Mouse (Mus musculus) midbrain, embryonic 15.5 days (tissue): ENCODE results near the gene Sv2b. TPM values are rescaled to one million over a fixed set of nuclear protein-coding genes. Genes with fewer than 3 reads are reported as not detected.

ENCODE experiments used
- ATAC-seq: fragments of 200-750 bp; cut with Nextera tagmentation; replicated peaks from 2 replicates; pipeline ENCODE4 v1.8.0; 2017; ENCODE audit warnings: moderate TSS enrichment
- H3K27ac ChIP-seq: fragments of 300-500 bp; sonication (generic); 2 replicates; pipeline ENCODE4 v1.5.1; 2015; ENCODE audit warnings: mild to moderate bottlenecking, inconsistent platforms
- H3K27me3 ChIP-seq: fragments of 300-500 bp; sonication (generic); replicated peaks from 2 replicates; pipeline ENCODE4 v1.6.1; 2015; ENCODE audit warnings: inconsistent platforms
- H3K36me3 ChIP-seq: fragments of 300-500 bp; sonication (generic); replicated peaks from 2 replicates; pipeline ENCODE4 v1.6.1; 2015; ENCODE audit warnings: inconsistent platforms
- H3K4me1 ChIP-seq: fragments of 300-500 bp; sonication (generic); 2 replicates; pipeline ENCODE4 v1.6.1; 2015; ENCODE audit warnings: inconsistent platforms
- H3K4me2 ChIP-seq: fragments of 300-500 bp; sonication (generic); 2 replicates; pipeline ENCODE4 v1.6.1; 2015; ENCODE audit warnings: inconsistent platforms, mild to moderate bottlenecking, moderate library complexity
- H3K4me3 ChIP-seq: fragments of 300-500 bp; sonication (generic); 2 replicates; pipeline ENCODE4 v1.5.1; 2015; ENCODE audit warnings: mild to moderate bottlenecking, inconsistent platforms
- H3K9ac ChIP-seq: fragments of 300-500 bp; sonication (generic); 2 replicates; pipeline ENCODE4 v1.6.1; 2015; ENCODE audit warnings: mild to moderate bottlenecking, inconsistent platforms
- H3K9me3 ChIP-seq: fragments of 300-500 bp; sonication (generic); 2 replicates; pipeline ENCODE4 v1.6.1; 2016; ENCODE audit warnings: inconsistent platforms
- WGBS: fragments of 180-500 bp; shearing (Covaris S2); methylation state at CpG from one replicate; pipeline ENCODE4 v1.1.7; 2015; ENCODE audit warnings: mixed read lengths; 5-methylcytosine and 5-hydroxymethylcytosine counted together
- polyA plus RNA-seq: library from polyadenylated mRNA; unstranded; fragments of >200 nt; fragmentation: Nextera tagmentation; extraction: Ambion mirVana; gene quantifications from 2 replicates; pipeline ENCODE4 v1.2.1, GENCODE M21; 2015

The Sv2b gene
- polyA plus RNA-seq, 1 experiment from 2014 or later: 7.1 TPM

DNA sequence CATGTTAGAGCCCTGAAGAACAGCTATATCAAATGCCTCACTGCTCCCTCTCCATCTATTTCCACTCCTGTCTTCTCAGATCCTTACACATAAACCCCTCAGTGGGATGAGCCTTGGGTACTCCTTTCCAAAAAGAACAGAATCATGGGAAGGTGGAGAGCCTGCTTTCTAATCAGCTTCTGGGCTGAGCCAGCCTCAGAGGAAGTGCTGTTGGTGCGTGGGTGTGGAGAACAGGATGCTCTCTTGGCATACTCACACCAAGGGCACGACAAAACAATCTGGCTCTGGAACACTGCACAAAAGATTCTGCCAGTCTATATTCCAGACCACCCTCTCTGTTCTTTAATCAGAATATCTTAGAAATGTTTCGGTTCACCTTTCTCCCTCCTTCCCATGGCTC is 26.1 kb downstream of the Sv2b start:
- Histone ChIP-seq H3K27me3 (no peaks in the 10 kb centered on the region), H3K36me3 (no peaks in the 10 kb centered on the region), H3K27ac (no peak overlapping the region), H3K4me3 (no peak overlapping the region), H3K4me2 (no peak overlapping the region), H3K9ac (no peak overlapping the region), H3K4me1 (peaks cover 4% of the 10 kb centered on the region; the same call in 1 of the 2 replicates), H3K9me3 (no peaks in the 10 kb centered on the region)
- WGBS: 89% methylated on average over 3 of the region's 3 CpGs
- ATAC-seq: no peak

DNA sequence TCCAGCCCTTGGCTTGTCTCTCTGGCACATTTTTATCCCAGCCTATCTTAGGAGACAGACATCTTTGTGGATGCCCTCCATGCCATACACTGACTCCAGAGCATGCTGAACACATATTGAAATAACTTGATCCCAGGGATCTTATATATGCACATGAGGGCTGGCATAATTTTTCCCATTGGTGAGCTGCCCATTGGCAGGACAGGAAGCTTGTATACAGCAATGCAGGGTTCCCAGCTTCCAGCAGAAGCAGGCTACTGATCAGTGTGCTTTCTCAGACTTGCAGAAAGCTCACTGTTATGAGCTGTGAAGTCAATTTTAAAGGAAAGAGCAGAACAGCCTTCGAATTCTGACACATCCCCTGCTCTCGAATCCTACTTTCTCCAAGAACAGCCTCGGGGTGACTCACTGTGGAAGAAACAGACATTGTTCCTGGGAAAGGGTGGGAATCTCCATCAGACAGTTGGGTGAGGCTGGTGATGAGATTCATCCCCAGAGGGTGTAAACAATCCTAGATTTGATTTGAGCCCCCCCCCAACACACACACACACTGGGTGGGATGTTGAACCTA is 26.9 kb downstream of the Sv2b start:
- H3K36me3 ChIP-seq: no peaks in the 10 kb centered on the region
- H3K9me3 ChIP-seq: no peaks in the 10 kb centered on the region
- H3K4me1 ChIP-seq: peaks cover 4% of the 10 kb centered on the region; the same call in 1 of the 2 replicates
- no peak for ATAC-seq
- H3K4me2 ChIP-seq: no peak overlapping the region
- H3K9ac ChIP-seq: no peak overlapping the region
- no peak overlapping the region for H3K4me3 ChIP-seq
- 86% methylated on average over 3 of the region's 3 CpGs for WGBS
- no peak overlapping the region for H3K27ac ChIP-seq
- no peaks in the 10 kb centered on the region for H3K27me3 ChIP-seq

DNA sequence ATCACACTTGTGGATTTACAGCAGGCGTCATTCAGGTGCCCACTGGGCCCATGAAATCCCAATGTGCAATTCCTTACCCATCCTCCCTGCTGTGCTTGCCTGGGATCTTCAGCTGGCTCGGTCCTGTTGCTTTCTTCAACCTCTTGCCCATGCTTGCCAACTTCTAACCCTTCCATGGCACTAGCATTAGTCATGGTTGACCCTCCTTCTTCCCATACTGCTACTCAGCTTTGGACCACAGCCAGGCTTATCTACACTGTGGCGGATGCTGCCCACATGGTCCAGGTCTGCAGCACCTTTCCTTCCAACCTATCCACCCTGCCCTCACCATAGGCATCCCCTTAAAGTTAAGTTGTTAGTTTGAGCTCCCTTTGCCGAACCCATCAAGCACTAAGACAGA is 28.0 kb downstream of the Sv2b start:
- H3K4me2 ChIP-seq: no peak overlapping the region
- 86% methylated on average over 4 of the region's 4 CpGs for WGBS

GRCm38 (mm10) chr7:75277847-75278246 is 31.2 kb downstream of the Sv2b start:
- H3K4me2 ChIP-seq: no peak overlapping the region
- H3K9ac ChIP-seq: no peak overlapping the region
- ATAC-seq: no peak
- no peaks in the 10 kb centered on the region for H3K36me3 ChIP-seq
- no peaks in the 10 kb centered on the region for H3K9me3 ChIP-seq
- no peak overlapping the region for H3K27ac ChIP-seq
- H3K4me1 ChIP-seq: peaks cover 4% of the 10 kb centered on the region; the same call in 1 of the 2 replicates
- H3K4me3 ChIP-seq: no peak overlapping the region
- no peaks in the 10 kb centered on the region for H3K27me3 ChIP-seq
- WGBS: 10% methylated on average over 3 of the region's 3 CpGs

More for the DNA sequence above, 28.0 kb downstream of the Sv2b start:
- peaks cover 4% of the 10 kb centered on the region; the same call in 1 of the 2 replicates for H3K4me1 ChIP-seq
- H3K9me3 ChIP-seq: no peaks in the 10 kb centered on the region
- no peak overlapping the region for H3K4me3 ChIP-seq
- no peak overlapping the region for H3K9ac ChIP-seq
- H3K27me3 ChIP-seq: no peaks in the 10 kb centered on the region
- H3K36me3 ChIP-seq: no peaks in the 10 kb centered on the region
- H3K27ac ChIP-seq: no peak overlapping the region
- ATAC-seq: no peak

DNA sequence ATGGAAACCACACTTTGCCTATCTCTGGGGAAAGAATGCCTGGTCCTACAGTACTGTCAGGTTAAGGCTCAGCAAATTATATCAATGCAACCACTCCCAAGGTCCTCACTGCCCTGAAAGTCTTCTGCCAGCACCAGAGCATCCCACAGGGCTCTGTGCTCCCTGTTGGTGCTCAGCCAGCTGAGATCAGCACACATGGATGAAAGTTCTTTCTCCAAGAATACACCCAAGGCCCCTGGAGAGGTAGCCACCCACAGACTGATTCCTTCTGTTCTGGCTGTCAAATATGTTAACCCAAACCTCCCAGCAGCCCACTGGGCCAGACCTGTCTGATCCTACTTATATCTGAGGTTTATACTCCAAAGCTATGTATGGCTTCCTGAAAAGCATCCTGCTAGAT is 32.3 kb downstream of the Sv2b start:
- Histone ChIP-seq H3K27ac (no peak overlapping the region), H3K27me3 (no peaks in the 10 kb centered on the region), H3K4me1 (peaks cover 4% of the 10 kb centered on the region; the same call in 1 of the 2 replicates), H3K4me2 (no peak overlapping the region), H3K9ac (no peak overlapping the region), H3K9me3 (no peaks in the 10 kb centered on the region), H3K4me3 (no peak overlapping the region), H3K36me3 (no peaks in the 10 kb centered on the region)
- ATAC-seq: no peak

DNA sequence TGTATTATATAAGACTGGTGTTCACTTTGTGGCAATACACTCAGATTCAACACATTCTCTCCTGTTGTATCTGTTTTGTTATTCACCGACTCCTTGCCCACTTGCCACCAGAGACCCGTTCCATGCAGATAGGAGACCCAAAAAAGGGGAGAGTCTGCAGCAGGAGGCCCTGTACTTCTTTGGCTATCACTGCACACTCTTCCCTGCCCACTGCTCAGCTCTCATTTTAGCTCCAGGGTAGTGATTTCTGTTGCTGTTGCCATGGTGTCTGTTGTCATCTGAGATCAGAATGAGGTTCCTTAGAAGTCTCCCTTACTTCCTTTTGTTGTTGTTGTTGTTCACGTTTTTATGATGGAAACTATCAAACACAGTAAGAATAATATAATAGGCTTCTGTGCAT is 34.5 kb downstream of the Sv2b start:
- Histone ChIP-seq H3K27ac (no peak overlapping the region), H3K27me3 (no peaks in the 10 kb centered on the region), H3K9me3 (no peaks in the 10 kb centered on the region), H3K4me1 (peaks cover under 1% of the 10 kb centered on the region; the same call in 1 of the 2 replicates), H3K9ac (no peak overlapping the region), H3K4me3 (no peak overlapping the region), H3K36me3 (no peaks in the 10 kb centered on the region), H3K4me2 (no peak overlapping the region)
- WGBS: 46% methylated on average over 3 of the region's 3 CpGs
- no peak for ATAC-seq

GRCm38 (mm10) chr7:75273633-75274032 is 35.4 kb downstream of the Sv2b start:
- H3K9me3 ChIP-seq: no peaks in the 10 kb centered on the region
- H3K4me3 ChIP-seq: no peak overlapping the region
- no peaks in the 10 kb centered on the region for H3K27me3 ChIP-seq
- WGBS: 60% methylated on average over 2 of the region's 2 CpGs
- H3K36me3 ChIP-seq: no peaks in the 10 kb centered on the region
- ATAC-seq: no peak
- H3K9ac ChIP-seq: no peak overlapping the region
- no peak overlapping the region for H3K27ac ChIP-seq
- H3K4me2 ChIP-seq: no peak overlapping the region
- H3K4me1 ChIP-seq: no peaks in the 10 kb centered on the region; the same call in 1 of the 2 replicates

DNA sequence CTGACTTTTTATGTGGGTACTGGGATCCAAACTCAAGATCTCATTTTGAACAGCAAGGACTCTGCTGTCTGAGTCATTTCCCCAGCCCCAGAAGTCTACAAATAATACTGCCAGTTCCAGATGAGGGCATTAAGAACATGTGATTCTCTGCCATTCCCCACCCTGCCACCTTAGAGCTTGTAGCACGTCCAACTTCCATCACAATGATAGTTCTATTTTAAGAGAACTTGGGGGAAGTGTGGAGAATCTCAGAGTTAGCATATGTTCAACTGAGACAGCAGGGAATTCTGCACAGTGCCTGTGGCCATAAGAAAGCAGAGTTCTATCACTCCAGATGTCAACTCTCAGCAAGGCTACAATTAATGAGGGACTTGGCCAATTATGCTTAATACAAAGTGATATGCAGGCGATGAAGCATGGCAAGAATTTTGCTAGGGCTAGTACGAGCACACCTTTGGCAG is 37.1 kb downstream of the Sv2b start:
- Histone ChIP-seq H3K36me3 (no peaks in the 10 kb centered on the region), H3K9me3 (no peaks in the 10 kb centered on the region), H3K4me3 (no peak overlapping the region), H3K27me3 (no peaks in the 10 kb centered on the region), H3K4me2 (no peak overlapping the region), H3K4me1 (no peaks in the 10 kb centered on the region; the same call in 1 of the 2 replicates), H3K27ac (no peak overlapping the region), H3K9ac (no peak overlapping the region)
- ATAC-seq: no peak
- 54% methylated on average over 3 of the region's 3 CpGs for WGBS

- no peak overlapping the region for H3K9ac ChIP-seq
- no peaks in the 10 kb centered on the region for H3K9me3 ChIP-seq
- H3K4me2 ChIP-seq: no peak overlapping the region
- H3K36me3 ChIP-seq: no peaks in the 10 kb centered on the region
- H3K27me3 ChIP-seq: no peaks in the 10 kb centered on the region
- no peak overlapping the region for H3K4me3 ChIP-seq
- no peak for ATAC-seq
- no peak overlapping the region for H3K27ac ChIP-seq
- WGBS: 81% methylated on average over 3 of the region's 3 CpGs
- H3K4me1 ChIP-seq: no peaks in the 10 kb centered on the region
Measured at GRCm38 (mm10) chr7:75271306-75271705, 37.8 kb downstream of the Sv2b start.

DNA sequence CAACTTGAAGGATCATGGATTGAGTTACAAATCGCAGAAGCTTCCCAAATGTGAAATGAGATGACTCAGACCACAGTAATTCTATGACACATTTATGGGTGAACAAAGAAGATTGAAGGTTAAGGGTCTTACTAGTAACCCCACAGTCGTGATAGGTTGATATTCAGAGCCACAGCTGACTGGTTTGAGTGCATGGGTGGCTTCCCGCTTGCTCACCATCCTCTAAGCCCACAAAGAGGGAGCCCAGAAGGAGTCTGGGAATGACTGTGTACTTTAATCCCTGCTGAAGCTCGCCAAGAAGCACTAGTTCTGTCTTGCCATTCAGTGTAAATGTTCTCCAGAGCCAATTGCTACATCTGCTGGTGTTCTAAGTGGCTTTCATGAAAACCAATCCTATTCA is 41.8 kb downstream of the Sv2b start:
- H3K9me3 ChIP-seq: no peaks in the 10 kb centered on the region
- 67% methylated on average over 4 of the region's 4 CpGs for WGBS

GRCm38 (mm10) chr7:75265241-75265640 is 43.8 kb downstream of the Sv2b start:
- Histone ChIP-seq H3K9me3 (no peaks in the 10 kb centered on the region), H3K27ac (no peak overlapping the region), H3K9ac (no peak overlapping the region), H3K4me1 (no peaks in the 10 kb centered on the region), H3K36me3 (no peaks in the 10 kb centered on the region), H3K4me2 (no peak overlapping the region), H3K4me3 (no peak overlapping the region), H3K27me3 (no peaks in the 10 kb centered on the region)
- WGBS: 65% methylated on average over 4 of the region's 4 CpGs
- 0 out of 2 replicates have a peak, but pooled peaks have one; percentile 52 for ATAC-seq

More for the DNA sequence above, 41.8 kb downstream of the Sv2b start:
- no peaks in the 10 kb centered on the region for H3K36me3 ChIP-seq
- no peaks in the 10 kb centered on the region for H3K4me1 ChIP-seq
- ATAC-seq: no peak
- H3K27ac ChIP-seq: no peak overlapping the region
- no peaks in the 10 kb centered on the region for H3K27me3 ChIP-seq
- H3K4me3 ChIP-seq: no peak overlapping the region
- no peak overlapping the region for H3K4me2 ChIP-seq
- no peak overlapping the region for H3K9ac ChIP-seq

- Histone ChIP-seq H3K36me3 (no peaks in the 10 kb centered on the region), H3K9ac (no peak overlapping the region), H3K27me3 (no peaks in the 10 kb centered on the region), H3K4me2 (no peak overlapping the region), H3K4me3 (no peak overlapping the region), H3K27ac (no peak overlapping the region), H3K4me1 (no peaks in the 10 kb centered on the region), H3K9me3 (no peaks in the 10 kb centered on the region)
- no peak for ATAC-seq
- WGBS: 67% methylated on average over 3 of the region's 3 CpGs
Measured at GRCm38 (mm10) chr7:75259945-75260344, 49.1 kb downstream of the Sv2b start.

GRCm38 (mm10) chr7:75253611-75254250 is 55.3 kb downstream of the Sv2b start:
- WGBS: 87% methylated on average over 8 of the region's 8 CpGs
- H3K4me3 ChIP-seq: no peak overlapping the region
- no peak overlapping the region for H3K27ac ChIP-seq
- no peaks in the 10 kb centered on the region for H3K4me1 ChIP-seq
- no peak overlapping the region for H3K9ac ChIP-seq
- H3K4me2 ChIP-seq: no peak overlapping the region
- H3K27me3 ChIP-seq: no peaks in the 10 kb centered on the region
- H3K36me3 ChIP-seq: no peaks in the 10 kb centered on the region
- no peak for ATAC-seq
- H3K9me3 ChIP-seq: no peaks in the 10 kb centered on the region
